Mouse (Mus musculus) thymus, postnatal 0 days (tissue): ENCODE measurements around the gene Bcl9l. TPM values are rescaled to one million over a fixed set of nuclear protein-coding genes. Genes with fewer than 3 reads are reported as not detected.

Source experiments
- DNase-seq: peaks from one replicate; pipeline ENCODE4 v3.0.0-alpha.2; 2015; ENCODE audit warnings: low spot score
- polyA plus RNA-seq: library from polyadenylated mRNA; unstranded; fragments of >200 nt; fragmentation: Nextera tagmentation; extraction: Ambion mirVana; gene quantifications from 2 replicates; pipeline ENCODE4 v1.2.1, GENCODE M21; 2015

The Bcl9l gene
- polyA plus RNA-seq, 1 experiment from 2014 or later = 4.4 TPM

DNA sequence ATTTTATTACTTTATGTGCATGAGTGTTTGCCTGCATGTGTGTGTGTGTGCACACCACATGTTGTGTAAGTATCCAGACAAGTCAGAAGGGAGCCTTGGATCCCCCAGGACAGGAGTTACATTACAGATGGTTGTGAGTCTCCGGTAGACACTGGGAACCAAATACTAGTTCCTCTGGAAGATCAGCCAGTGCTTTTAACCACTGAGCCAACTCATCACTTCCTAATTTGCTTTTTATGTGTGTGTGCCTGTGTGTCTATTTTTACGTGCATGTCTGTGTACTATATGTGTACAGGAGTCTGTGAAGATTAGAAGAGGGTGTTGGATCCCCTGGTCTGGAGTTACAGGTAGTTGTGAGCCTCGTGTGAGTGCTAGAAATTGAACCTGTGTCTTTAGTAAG lies 58.1 kb downstream of the Bcl9l start:
- no peak for DNase-seq

DNA sequence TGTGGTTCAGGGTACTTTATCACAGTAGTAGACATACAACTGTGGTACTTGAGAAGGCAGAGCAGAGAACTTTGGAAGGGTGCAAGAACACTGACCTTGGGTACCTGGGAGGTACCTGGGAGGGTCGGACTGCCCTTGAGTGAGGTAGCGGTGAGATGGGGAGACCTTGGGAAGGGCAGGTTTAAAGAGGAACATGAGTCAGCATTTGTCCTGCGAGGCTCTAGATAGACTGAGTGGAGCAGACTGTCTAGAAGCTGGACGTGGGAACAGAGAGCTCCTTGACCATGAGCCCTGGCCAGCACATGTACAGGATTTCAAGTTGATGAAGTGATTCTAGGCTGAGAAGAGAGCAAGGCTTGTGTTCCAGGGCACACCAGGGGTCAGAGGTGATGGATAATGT lies 59.7 kb downstream of the Bcl9l start:
- no peak for DNase-seq

DNA sequence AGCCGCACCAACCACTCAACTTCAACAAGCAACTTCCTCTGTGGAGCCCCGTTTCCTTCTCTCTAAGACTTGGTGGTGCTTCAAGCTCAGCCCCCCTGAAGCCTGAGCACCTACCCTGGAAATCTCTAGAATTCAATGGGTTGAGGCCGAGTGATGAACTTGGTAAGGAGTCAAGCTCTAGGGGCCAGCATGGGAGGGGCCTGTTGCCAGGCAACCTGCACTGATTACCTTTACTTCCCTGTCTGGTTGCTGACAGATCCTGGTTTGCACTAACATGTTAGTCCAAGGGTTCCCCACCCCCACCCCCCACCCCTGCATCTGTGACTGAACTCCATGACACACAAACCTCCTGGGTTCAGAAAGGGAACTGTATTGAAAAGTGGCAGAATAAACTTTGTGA lies 62.4 kb downstream of the Bcl9l start:
- DNase-seq = no peak

DNA sequence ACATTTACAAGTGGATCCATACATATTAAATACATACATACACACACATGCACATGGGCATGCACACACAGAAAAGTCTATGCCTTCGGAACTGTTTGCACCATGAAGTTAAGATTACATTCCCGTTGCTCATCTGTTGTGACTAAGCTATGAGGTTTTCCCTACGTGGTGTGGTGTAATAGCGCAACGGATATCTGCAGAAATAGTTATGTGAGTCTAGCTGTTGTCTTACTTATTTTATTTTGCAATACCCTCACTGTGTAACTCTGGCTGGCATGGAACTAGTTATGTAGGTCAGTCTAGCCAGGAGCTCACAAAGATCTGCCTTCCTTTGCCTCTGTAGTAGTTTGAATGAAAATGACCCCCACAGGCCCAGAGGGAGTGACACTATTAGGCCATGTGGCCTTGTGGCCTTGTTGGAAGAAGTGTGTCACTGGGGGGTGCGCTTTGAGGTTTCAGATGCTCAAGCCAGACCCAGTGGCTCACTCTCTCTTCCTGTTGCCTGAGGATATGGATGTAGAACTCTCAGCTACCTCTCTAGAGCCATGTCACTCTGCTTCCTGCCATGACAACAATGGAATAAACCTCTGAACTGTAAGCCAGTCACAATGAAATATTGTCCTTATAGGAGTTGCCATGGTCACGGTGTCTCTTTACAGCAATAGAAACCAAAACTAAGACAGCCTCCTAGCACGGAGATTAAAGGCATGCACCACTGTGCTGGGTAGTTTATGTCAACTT lies 66.0 kb downstream of the Bcl9l start:
- no peak for DNase-seq

DNA sequence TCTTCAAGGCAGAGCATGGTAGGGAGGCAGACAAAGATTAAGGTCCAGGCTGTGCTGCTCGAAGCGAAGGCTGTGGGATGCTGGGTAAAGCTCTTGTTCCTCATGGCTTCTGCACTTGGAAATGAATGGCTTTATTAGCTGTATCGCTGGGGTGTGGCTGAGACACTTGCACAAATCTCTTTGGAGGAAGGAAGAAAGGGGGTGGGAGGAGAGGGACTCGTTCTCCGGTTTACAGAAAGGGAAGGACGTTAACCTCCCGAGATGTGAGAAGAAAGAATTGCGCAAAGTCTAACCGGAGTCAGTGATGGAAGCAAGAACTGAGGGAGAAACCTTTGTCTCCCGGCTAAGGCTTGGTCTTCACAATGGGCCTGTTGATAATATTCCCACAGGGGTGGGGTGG lies 68.5 kb downstream of the Bcl9l start:
- DNase-seq = no peak

DNA sequence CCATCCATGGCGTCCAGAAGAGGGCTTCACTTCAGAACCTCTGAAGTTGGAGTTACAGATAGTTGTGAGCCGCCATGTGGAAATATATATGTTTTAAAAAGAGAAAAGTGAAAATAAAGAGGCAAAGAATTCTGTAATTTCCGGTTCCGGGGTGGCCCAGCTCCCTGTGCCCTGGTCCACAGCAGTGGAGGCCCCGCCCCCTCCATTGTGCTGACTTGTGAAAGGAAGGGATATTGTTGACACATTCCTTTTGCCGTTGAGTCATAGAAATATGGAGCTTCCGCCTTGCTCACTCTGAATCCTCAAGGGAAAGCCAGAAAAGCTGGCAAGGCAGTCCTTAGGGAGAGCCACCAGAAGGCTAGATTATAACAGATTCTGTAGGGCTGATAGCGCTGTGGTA lies 69.5 kb downstream of the Bcl9l start:
- DNase-seq = no peak

Other genes starting within 250 kb of the Bcl9l start
- gene Cbl, start 248.8 kb upstream of the Bcl9l start, polyA plus RNA-seq = 51.9 and 60.4 TPM in 2 replicates
- gene Ccdc153, start 242.1 kb upstream of the Bcl9l start, polyA plus RNA-seq = 8.1 TPM in 2 replicates
- gene Pdzd3, start 231.4 kb upstream of the Bcl9l start, polyA plus RNA-seq = 0.45 and 0.49 TPM in 2 replicates
- 5.9 and 6.3 TPM in 2 replicates for gene Nlrx1, start 214.2 kb upstream of the Bcl9l start, polyA plus RNA-seq
- 0.09 and 0.12 TPM in 2 replicates for gene Abcg4, start 194.2 kb upstream of the Bcl9l start, polyA plus RNA-seq
- 22.4 and 22.6 TPM in 2 replicates for gene Hinfp, start 177.2 kb upstream of the Bcl9l start, polyA plus RNA-seq
- 11.0 and 11.2 TPM in 2 replicates for gene C2cd2l, start 162.5 kb upstream of the Bcl9l start, polyA plus RNA-seq
- 25.7 and 25.8 TPM in 2 replicates for gene Dpagt1, start 156.8 kb upstream of the Bcl9l start, polyA plus RNA-seq
- gene H2afx, start 148.1 kb upstream of the Bcl9l start, polyA plus RNA-seq = 454 and 470 TPM in 2 replicates
- 74.7 and 79.0 TPM in 2 replicates for gene Hmbs, start 138.6 kb upstream of the Bcl9l start, polyA plus RNA-seq
- 30.1 and 30.5 TPM in 2 replicates for gene Vps11, start 121.2 kb upstream of the Bcl9l start, polyA plus RNA-seq
- gene Hyou1, start 103.3 kb upstream of the Bcl9l start, polyA plus RNA-seq = 13.1 and 18.5 TPM in 2 replicates
- 16.4 and 18.1 TPM in 2 replicates for gene Slc37a4, start 86.0 kb upstream of the Bcl9l start, polyA plus RNA-seq
- gene Rps25, start 75.7 kb upstream of the Bcl9l start, polyA plus RNA-seq = 3,300 and 3,396 TPM in 2 replicates
- 166 and 171 TPM in 2 replicates for gene Trappc4, start 75.2 kb upstream of the Bcl9l start, polyA plus RNA-seq
- 24.6 and 27.0 TPM in 2 replicates for gene Ccdc84, start 64.3 kb upstream of the Bcl9l start, polyA plus RNA-seq
- not detected in 2 replicates for gene Foxr1, start 41.7 kb upstream of the Bcl9l start, polyA plus RNA-seq
- 0.69 and 1.5 TPM in 2 replicates for gene Upk2, start 27.8 kb upstream of the Bcl9l start, polyA plus RNA-seq
- 1.4 and 1.5 TPM in 2 replicates for gene Cxcr5, start 79.1 kb downstream of the Bcl9l start, polyA plus RNA-seq
- gene Ddx6, start 122.1 kb downstream of the Bcl9l start, polyA plus RNA-seq = 22.2 and 29.5 TPM in 2 replicates
- gene Treh, start 190.4 kb downstream of the Bcl9l start, polyA plus RNA-seq = 0.07 TPM in 1 of 2 replicates, not detected in the other